Mouse (Mus musculus) MEL (cell line): ENCODE measurements around the gene Fcnb. TPM values are rescaled to one million over a fixed set of nuclear protein-coding genes. Genes with fewer than 3 reads are reported as not detected.

Experiments used
- DNase-seq: peaks from one replicate; pipeline ENCODE4 v3.0.0; 2011; ENCODE audit warnings: low read depth, low spot score
- H3K27ac ChIP-seq: 2 replicates; pipeline ENCODE4 v1.5.1; 2012; ENCODE audit warnings: low read depth, mild to moderate bottlenecking, control low read depth, low read length, moderate library complexity; ENCODE audit not compliant: control insufficient read depth
- H3K27me3 ChIP-seq, 2 experiments: fragments of 150-350 bp in 1 of 2; sonication (generic) in 1 of 2; 2 replicates each; pipeline ENCODE4 v1.6.1; 2012; ENCODE audit warnings: low read length in 2 of 2, mild to moderate bottlenecking in 2 of 2, improper control_type of control experiment in 1 of 2, moderate library complexity in 1 of 2; ENCODE audit not compliant: insufficient read depth in 2 of 2, control insufficient read depth in 1 of 2
- H3K36me3 ChIP-seq, 2 experiments: 2 replicates each; pipeline ENCODE4 v1.6.1; 2012 to 2014; ENCODE audit warnings: low read length in 2 of 2, improper control_type of control experiment in 1 of 2, inconsistent platforms in 1 of 2, mild to moderate bottlenecking in 1 of 2; ENCODE audit not compliant: insufficient read depth in 2 of 2, control insufficient read depth in 1 of 2
- H3K4me1 ChIP-seq, 2 experiments: fragments of 150-350 bp in 1 of 2; sonication (generic) in 1 of 2; 2 replicates each; pipeline ENCODE4 v1.6.1; 2012; ENCODE audit warnings: low read length in 2 of 2, improper control_type of control experiment in 1 of 2, mild to moderate bottlenecking in 1 of 2; ENCODE audit not compliant: insufficient read depth in 2 of 2, control insufficient read depth in 1 of 2
- H3K4me3 ChIP-seq, 2 experiments: fragments of 150-350 bp in 1 of 2; sonication (generic) in 1 of 2; 2 replicates each; pipeline ENCODE4 v1.5.1; 2012; ENCODE audit warnings: low read depth in 2 of 2, low read length in 2 of 2, mild to moderate bottlenecking in 2 of 2, moderate library complexity in 2 of 2, control low read depth in 1 of 2, improper control_type of control experiment in 1 of 2; ENCODE audit not compliant: control insufficient read depth in 1 of 2, insufficient read depth in 1 of 2
- H3K79me2 ChIP-seq: 2 replicates; pipeline ENCODE4 v1.6.1; 2012; ENCODE audit warnings: mild to moderate bottlenecking, low read length, moderate library complexity; ENCODE audit not compliant: control insufficient read depth, poor library complexity, insufficient read depth
- H3K9ac ChIP-seq: 2 replicates; pipeline ENCODE4 v1.6.1; 2012; ENCODE audit warnings: low read depth, mild to moderate bottlenecking, control low read depth, low read length, moderate library complexity; ENCODE audit not compliant: control insufficient read depth, poor library complexity, severe bottlenecking
- H3K9me3 ChIP-seq: fragments of 150-350 bp; sonication (generic); replicated peaks from 2 replicates; pipeline ENCODE4 v1.6.1; 2012; ENCODE audit warnings: mild to moderate bottlenecking, low read length, improper control_type of control experiment, moderate library complexity; ENCODE audit not compliant: insufficient read depth
- CHD2 ChIP-seq: IDR thresholded peaks from 2 replicates; pipeline ENCODE4 v1.6.1; 2011; ENCODE audit warnings: low read length, improper control_type of control experiment
- CTCF ChIP-seq, 3 experiments: IDR thresholded peaks in 2 of 3; conservative IDR thresholded peaks in 1 of 3; 2 replicates each; pipeline ENCODE4 v1.5.1; 2011 to 2012; ENCODE audit warnings: low read length in 3 of 3, low read depth in 2 of 3, mild to moderate bottlenecking in 2 of 3, improper control_type of control experiment in 1 of 3, inconsistent platforms in 1 of 3, mixed read lengths in 1 of 3, moderate library complexity in 1 of 3; ENCODE audit not compliant: control insufficient read depth in 1 of 3, insufficient read depth in 1 of 3, poor library complexity in 1 of 3, severe bottlenecking in 1 of 3
- EP300 ChIP-seq, 2 experiments: IDR thresholded peaks; 2 replicates each; pipeline ENCODE4 v1.6.1; 2011; ENCODE audit warnings: improper control_type of control experiment in 2 of 2, low read length in 2 of 2, low read depth in 1 of 2, mild to moderate bottlenecking in 1 of 2
- GABPA ChIP-seq: IDR thresholded peaks from 2 replicates; pipeline ENCODE4 v1.6.1; 2012; ENCODE audit warnings: low read depth, mild to moderate bottlenecking, inconsistent platforms, low read length, improper control_type of control experiment, moderate library complexity
- GATA1 ChIP-seq: IDR thresholded peaks from 2 replicates; pipeline ENCODE4 v1.6.1; 2011; ENCODE audit warnings: low read depth, low read length, improper control_type of control experiment
- JUND ChIP-seq: IDR thresholded peaks from 2 replicates; pipeline ENCODE4 v1.6.1; 2011; ENCODE audit warnings: low read depth, mild to moderate bottlenecking, improper control_type of control experiment, low read length
- MAFK ChIP-seq: IDR thresholded peaks from 2 replicates; pipeline ENCODE4 v1.6.1; 2011; ENCODE audit warnings: low read depth, mild to moderate bottlenecking, low read length, improper control_type of control experiment, borderline replicate concordance
- MEF2A ChIP-seq: IDR thresholded peaks from 2 replicates; pipeline ENCODE4 v1.6.1; 2014; ENCODE audit warnings: low read depth, mild to moderate bottlenecking, inconsistent platforms, low read length, improper control_type of control experiment; ENCODE audit not compliant: poor library complexity, insufficient replicate concordance, severe bottlenecking; ENCODE audit errors: extremely low read depth
- MYB ChIP-seq: IDR thresholded peaks from 2 replicates; pipeline ENCODE4 v1.6.1; 2011; ENCODE audit warnings: mild to moderate bottlenecking, low read depth, low read length, improper control_type of control experiment
- MYC ChIP-seq: IDR thresholded peaks from 2 replicates; pipeline ENCODE4 v1.6.1; 2011; ENCODE audit warnings: low read depth, mild to moderate bottlenecking, low read length, improper control_type of control experiment, moderate library complexity
- NRF1 ChIP-seq: IDR thresholded peaks from 2 replicates; pipeline ENCODE4 v1.6.1; 2014; ENCODE audit warnings: low read depth, mild to moderate bottlenecking, inconsistent platforms, low read length, improper control_type of control experiment, moderate library complexity; ENCODE audit not compliant: poor library complexity, insufficient read depth, severe bottlenecking
- RAD21 ChIP-seq: IDR thresholded peaks from 2 replicates; pipeline ENCODE4 v1.6.1; 2011; ENCODE audit warnings: mild to moderate bottlenecking, low read depth, low read length, improper control_type of control experiment
- RCOR1 ChIP-seq: IDR thresholded peaks from 2 replicates; pipeline ENCODE4 v1.6.1; 2012; ENCODE audit warnings: low read depth, mild to moderate bottlenecking, inconsistent platforms, low read length, improper control_type of control experiment
- SIN3A ChIP-seq: IDR thresholded peaks from 2 replicates; pipeline ENCODE4 v1.6.1; 2012; ENCODE audit warnings: low read length, improper control_type of control experiment, inconsistent platforms
- SMC3 ChIP-seq: IDR thresholded peaks from 2 replicates; pipeline ENCODE4 v1.6.1; 2011; ENCODE audit warnings: low read depth, low read length, improper control_type of control experiment
- TCF12 ChIP-seq: IDR thresholded peaks from 2 replicates; pipeline ENCODE4 v1.6.1; 2014; ENCODE audit warnings: low read depth, mild to moderate bottlenecking, inconsistent platforms, low read length, improper control_type of control experiment, moderate library complexity
- USF1 ChIP-seq: IDR thresholded peaks from 2 replicates; pipeline ENCODE4 v1.6.1; 2014; ENCODE audit warnings: low read depth, mild to moderate bottlenecking, inconsistent platforms, low read length, improper control_type of control experiment, moderate library complexity
- USF2 ChIP-seq, 2 experiments: IDR thresholded peaks; 2 replicates each; pipeline ENCODE4 v1.6.1; 2011 to 2012; ENCODE audit warnings: improper control_type of control experiment in 2 of 2, low read length in 2 of 2, borderline replicate concordance in 1 of 2, inconsistent platforms in 1 of 2, low read depth in 1 of 2, mild to moderate bottlenecking in 1 of 2; ENCODE audit not compliant: insufficient read depth in 1 of 2
- ZC3H11A ChIP-seq: IDR thresholded peaks from 2 replicates; pipeline ENCODE4 v1.6.1; 2012; ENCODE audit warnings: low read depth, mild to moderate bottlenecking, inconsistent platforms, low read length, improper control_type of control experiment
- ZMIZ1 ChIP-seq: IDR thresholded peaks from 2 replicates; pipeline ENCODE4 v1.6.1; 2012; ENCODE audit warnings: low read depth, mild to moderate bottlenecking, inconsistent platforms, low read length, improper control_type of control experiment, moderate library complexity
- polyA plus RNA-seq, 2 experiments: library from polyadenylated mRNA; stranded (reverse) in 1 of 2; unstranded in 1 of 2; fragments of >175 nt in 1 of 2; fragments of >200 nt in 1 of 2; gene quantifications; 2 replicates each; pipeline versions ENCODE4 v1.2.1 to v1.2.4; 2012; ENCODE audit warnings: low replicate concordance in 2 of 2, low read depth in 1 of 2; ENCODE audit not compliant: insufficient read length in 2 of 2, insufficient read depth in 1 of 2, missing spikeins in 1 of 2
- total RNA-seq: library from RNA; depleted of rRNA; stranded (reverse); fragments of 300-350 nt; gene quantifications from 2 replicates; pipeline ENCODE4 v1.2.3, GENCODE M21; 2012

Fcnb gene
- total and polyA plus RNA-seq, 3 experiments, result not detected

DNA sequence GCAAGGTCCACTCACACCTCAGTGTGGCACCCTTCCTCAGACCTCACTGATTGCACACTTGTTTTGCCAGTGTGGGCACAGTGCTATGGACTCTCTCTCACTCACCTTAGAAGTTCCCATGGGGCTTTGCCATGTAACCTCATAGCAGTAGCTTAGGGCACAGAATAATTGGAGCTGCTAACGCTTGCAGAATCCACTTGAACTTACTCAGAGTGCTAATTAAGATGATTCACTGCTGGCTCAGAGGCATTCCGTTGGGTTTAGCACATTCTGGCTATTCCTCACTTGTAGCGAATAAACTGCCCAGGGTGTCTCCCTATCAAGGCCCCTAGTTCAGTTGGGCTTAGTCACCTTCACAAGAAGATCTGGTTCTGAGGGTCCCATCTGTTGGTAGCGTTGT, 47.4 kb upstream of the Fcnb start:
- Histone ChIP-seq H3K27me3 (peaks cover 0 to 6% of the 10 kb centered on the region in 2 experiments), H3K27ac (no peak overlapping the region), H3K79me2 (no peaks in the 10 kb centered on the region)

DNA sequence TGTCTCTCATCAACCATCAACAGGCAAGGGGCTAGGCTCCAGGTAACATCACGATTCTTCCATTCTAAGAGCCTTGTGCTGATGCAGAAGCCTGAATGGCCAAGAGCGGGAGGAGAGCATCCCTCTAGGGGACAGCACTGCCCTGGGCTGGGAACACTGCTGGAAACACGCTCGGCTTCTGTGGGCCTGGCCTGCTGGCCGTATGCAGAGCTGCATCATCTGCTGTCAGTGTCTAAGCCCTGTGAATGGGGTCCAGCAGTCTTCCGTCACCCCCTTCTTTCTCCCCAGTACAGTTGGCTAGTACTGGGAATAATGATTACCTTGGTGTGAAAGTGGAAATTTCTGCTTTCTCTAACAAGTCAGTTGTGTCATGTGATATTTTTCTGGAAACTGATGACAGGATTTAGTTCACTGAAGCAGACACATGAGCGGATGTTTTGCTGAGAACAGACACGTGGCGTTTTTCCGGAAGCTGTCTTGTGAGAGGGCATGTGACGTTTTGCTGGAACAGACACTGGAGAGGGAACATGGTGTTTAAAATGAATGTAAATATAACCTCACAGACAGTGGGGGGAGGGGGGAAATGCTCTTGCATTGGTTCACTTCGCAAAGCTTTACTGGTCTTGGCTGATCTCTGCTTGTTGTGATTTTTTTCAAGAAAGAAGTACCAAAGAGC, 42.2 kb upstream of the Fcnb start:
- Histone ChIP-seq H3K27me3 (peaks cover 0 to 7% of the 10 kb centered on the region in 2 experiments; a peak in 3 of 4 replicates), H3K9ac (no peak overlapping the region), H3K27ac (no peak overlapping the region), H3K36me3 (no peaks in the 10 kb centered on the region), H3K4me1 (no peaks in the 10 kb centered on the region), H3K79me2 (no peaks in the 10 kb centered on the region), H3K9me3 (no peaks in the 10 kb centered on the region), H3K4me3 (no peak overlapping the region)
- no peak for DNase-seq
- TF ChIP-seq NRF1 (no peak), CHD2 (no peak)

More for the DNA sequence above, 47.4 kb upstream of the Fcnb start:
- Histone ChIP-seq H3K4me1 (no peaks in the 10 kb centered on the region), H3K9me3 (no peaks in the 10 kb centered on the region), H3K36me3 (no peaks in the 10 kb centered on the region), H3K9ac (no peak overlapping the region), H3K4me3 (no peak overlapping the region)
- no peak for DNase-seq
- TF ChIP-seq MYB (no peak), USF1 (no peak), USF2 (IDR thresholded peaks at IDR 0.05; ENCODE audit: borderline replicate concordance in 1 of 2, insufficient read depth in 1 of 2, low read depth in 1 of 2, low read length in 2 of 2) (no peak), RCOR1 (no peak), EP300 (IDR thresholded peaks at IDR 0.05; ENCODE audit: low read depth in 1 of 2, low read length in 2 of 2) (no peak), MYC (no peak), TCF12 (no peak), CHD2 (no peak), CTCF (IDR thresholded peaks at IDR 0.05 in 2 of 3, conservative IDR thresholded peaks at IDR 0.05 in 1 of 3; ENCODE audit: control insufficient read depth in 1 of 3, insufficient read depth in 1 of 3, low read depth in 2 of 3, low read length in 3 of 3, poor library complexity in 1 of 3, severe bottlenecking in 1 of 3) (no peak), RAD21 (no peak)

- Histone ChIP-seq H3K27me3 (peaks cover 0 to 3% of the 10 kb centered on the region in 2 experiments; a peak in 3 of 4 replicates), H3K4me3 (no peak overlapping the region), H3K27ac (no peak overlapping the region), H3K36me3 (no peaks in the 10 kb centered on the region), H3K9ac (no peak overlapping the region), H3K79me2 (no peaks in the 10 kb centered on the region), H3K4me1 (no peaks in the 10 kb centered on the region), H3K9me3 (no peaks in the 10 kb centered on the region)
- no peak for TF ChIP-seq ZMIZ1
- TF ChIP-seq GABPA, result no peak
- no peak for TF ChIP-seq JUND
- no peak for TF ChIP-seq USF2 (IDR thresholded peaks at IDR 0.05; ENCODE audit: borderline replicate concordance in 1 of 2, insufficient read depth in 1 of 2, low read depth in 1 of 2, low read length in 2 of 2)
- TF ChIP-seq MAFK, result no peak
- no peak for TF ChIP-seq GATA1
- no peak for TF ChIP-seq SMC3
- TF ChIP-seq SIN3A, result no peak
- TF ChIP-seq ZC3H11A, result no peak
- TF ChIP-seq MEF2A, result no peak
- DNase-seq, result no peak
Measured at GRCm38 (mm10) chr2:28123910-28124309, 39.2 kb upstream of the Fcnb start.
